Mouse (Mus musculus) intestine, embryonic 14.5 days (tissue): ENCODE data around the gene Adamtsl4. TPM values are rescaled to one million over a fixed set of nuclear protein-coding genes. Genes with fewer than 3 reads are reported as not detected.
A peak's percentile ranks its signal among the peaks of the same experiment; 100 is the strongest.

ENCODE experiments used
- ATAC-seq: fragments of 200-750 bp; cut with Nextera tagmentation; replicated peaks from 2 replicates; pipeline ENCODE4 v1.8.0; 2017; ENCODE audit warnings: low read depth, moderate number of reproducible peaks, moderate TSS enrichment, moderate library complexity; ENCODE audit not compliant: low FRiP score, low TSS enrichment
- DNase-seq: peaks from one replicate; pipeline ENCODE4 v3.0.0-alpha.2; 2018; ENCODE audit warnings: low spot score
- H3K27ac ChIP-seq: fragments of 300-500 bp; sonication (generic); 2 replicates; pipeline ENCODE4 v1.5.1; 2014; ENCODE audit warnings: low read depth, mild to moderate bottlenecking, control low read depth
- H3K27me3 ChIP-seq: fragments of 300-500 bp; sonication (generic); replicated peaks from 2 replicates; pipeline ENCODE4 v1.6.1; 2014; ENCODE audit warnings: low read length, control low read depth; ENCODE audit not compliant: control insufficient read depth, insufficient read depth
- H3K36me3 ChIP-seq: fragments of 300-500 bp; sonication (generic); 2 replicates; pipeline ENCODE4 v1.6.1; 2014; ENCODE audit warnings: low read length, control low read depth; ENCODE audit not compliant: control insufficient read depth, insufficient read depth
- H3K4me1 ChIP-seq: fragments of 300-500 bp; sonication (generic); replicated peaks from 2 replicates; pipeline ENCODE4 v1.6.1; 2014; ENCODE audit warnings: low read length, control low read depth, mixed read lengths; ENCODE audit not compliant: control insufficient read depth, insufficient read depth
- H3K4me2 ChIP-seq: fragments of 300-500 bp; sonication (generic); 2 replicates; pipeline ENCODE4 v1.6.1; 2014; ENCODE audit warnings: low read length
- H3K4me3 ChIP-seq: fragments of 300-500 bp; sonication (generic); 2 replicates; pipeline ENCODE4 v1.5.1; 2014; ENCODE audit warnings: low read depth, low read length, control low read depth, mixed read lengths
- H3K9ac ChIP-seq: fragments of 300-500 bp; sonication (generic); 2 replicates; pipeline ENCODE4 v1.6.1; 2014; ENCODE audit warnings: mild to moderate bottlenecking, low read length
- H3K9me3 ChIP-seq: fragments of 300-500 bp; sonication (generic); 2 replicates; pipeline ENCODE4 v1.6.1; 2016; ENCODE audit warnings: low read length, control low read depth; ENCODE audit not compliant: control insufficient read depth
- WGBS: fragments of 180-500 bp; shearing (Covaris S2); extraction: QIAGEN DNeasy Blood & Tissue Kit; methylation state at CpG from one replicate; pipeline ENCODE4 v1.1.7; 2014; 5-methylcytosine and 5-hydroxymethylcytosine counted together
- polyA plus RNA-seq: library from polyadenylated mRNA; unstranded; fragments of >200 nt; fragmentation: Nextera tagmentation; extraction: Ambion mirVana; gene quantifications from 2 replicates; pipeline ENCODE4 v1.2.1, GENCODE M21; 2014

The Adamtsl4 gene
- polyA plus RNA-seq, 1 experiment from 2014 or later, result 2.6 TPM

- no peak overlapping the region for H3K4me2 ChIP-seq
- no peaks in the 10 kb centered on the region for H3K27me3 ChIP-seq
- no peak for DNase-seq
- WGBS, result 90% methylated on average over 2 of the region's 2 CpGs
- no peak overlapping the region for H3K27ac ChIP-seq
- H3K9me3 ChIP-seq, result no peaks in the 10 kb centered on the region
- H3K36me3 ChIP-seq, result peaks cover 52% of the 10 kb centered on the region
- no peak for ATAC-seq
- H3K4me3 ChIP-seq, result no peak overlapping the region
- H3K9ac ChIP-seq, result no peak overlapping the region
- peaks cover 59% of the 10 kb centered on the region for H3K4me1 ChIP-seq
Measured at GRCm38 (mm10) chr3:95663486-95663885, 24.2 kb downstream of the Adamtsl4 start.

DNA sequence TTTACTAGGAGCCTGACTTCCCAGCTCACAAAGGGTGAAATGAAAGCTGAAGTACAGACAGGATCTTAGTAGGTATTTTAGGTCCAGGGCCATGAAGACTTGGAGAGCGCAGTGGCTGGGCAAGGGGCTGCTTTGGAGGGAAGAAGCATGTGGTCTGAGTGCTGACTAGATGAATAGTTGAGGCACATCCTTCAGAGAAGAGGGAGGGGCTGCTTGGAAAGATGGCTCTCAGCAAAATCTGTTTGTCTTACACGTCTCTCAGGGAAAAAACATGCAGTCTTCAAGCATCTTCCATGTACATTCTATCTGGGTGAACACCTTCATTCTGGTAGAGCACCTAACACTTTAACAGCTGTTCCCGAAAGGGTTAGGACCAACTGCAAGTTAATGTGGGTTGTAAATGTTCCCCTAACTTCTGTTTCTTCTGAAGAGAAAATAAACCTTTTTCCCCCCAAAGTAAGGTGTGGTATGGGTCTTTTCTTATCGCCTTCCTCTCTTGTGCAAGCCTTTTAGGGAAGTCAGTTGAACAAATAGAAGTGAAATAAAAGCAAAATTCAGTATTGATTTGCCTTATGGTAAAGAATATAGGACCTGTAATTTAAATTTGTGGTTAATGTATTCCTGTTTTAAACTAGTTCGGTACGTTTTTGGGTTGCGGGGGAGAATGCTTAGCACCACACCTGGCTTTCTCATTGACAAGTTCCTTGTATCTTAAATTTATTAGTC, 24.8 kb downstream of the Adamtsl4 start:
- Histone ChIP-seq H3K9me3 (no peaks in the 10 kb centered on the region), H3K27me3 (no peaks in the 10 kb centered on the region), H3K4me2 (peak overlapping the region; percentile 90; the same call in 1 of the 2 replicates), H3K4me1 (peaks cover 53% of the 10 kb centered on the region), H3K27ac (no peak overlapping the region), H3K36me3 (peaks cover 52% of the 10 kb centered on the region), H3K9ac (no peak overlapping the region), H3K4me3 (no peak overlapping the region)
- ATAC-seq, result no peak
- DNase-seq, result no peak
- 74% methylated on average over 7 of the region's 7 CpGs for WGBS

- no peaks in the 10 kb centered on the region for H3K9me3 ChIP-seq
- DNase-seq, result no peak
- H3K27me3 ChIP-seq, result no peaks in the 10 kb centered on the region
- H3K36me3 ChIP-seq, result peaks cover 52% of the 10 kb centered on the region
- peak overlapping the region; percentile 90 for H3K4me2 ChIP-seq
- peak overlapping the region; percentile 9; the same call in 1 of the 2 replicates for H3K4me3 ChIP-seq
- H3K4me1 ChIP-seq, result peaks cover 45% of the 10 kb centered on the region
- H3K27ac ChIP-seq, result no peak overlapping the region
- ATAC-seq, result no peak
- no peak overlapping the region for H3K9ac ChIP-seq
- WGBS, result 44% methylated on average over 7 of the region's 7 CpGs
Measured at GRCm38 (mm10) chr3:95661945-95662715, 25.6 kb downstream of the Adamtsl4 start.

GRCm38 (mm10) chr3:95660788-95661478, 26.8 kb downstream of the Adamtsl4 start:
- Histone ChIP-seq H3K4me3 (peak overlapping the region; percentile 100), H3K4me2 (peak overlapping the region; percentile 90), H3K4me1 (peaks cover 33% of the 10 kb centered on the region), H3K27ac (no peak overlapping the region; the same call in 1 of the 2 replicates), H3K36me3 (peaks cover 52% of the 10 kb centered on the region), H3K27me3 (no peaks in the 10 kb centered on the region), H3K9ac (peak overlapping the region; percentile 99), H3K9me3 (no peaks in the 10 kb centered on the region)
- ATAC-seq (no peak), DNase-seq (no peak)
- 20% methylated on average over 2 of the region's 2 CpGs for WGBS

DNA sequence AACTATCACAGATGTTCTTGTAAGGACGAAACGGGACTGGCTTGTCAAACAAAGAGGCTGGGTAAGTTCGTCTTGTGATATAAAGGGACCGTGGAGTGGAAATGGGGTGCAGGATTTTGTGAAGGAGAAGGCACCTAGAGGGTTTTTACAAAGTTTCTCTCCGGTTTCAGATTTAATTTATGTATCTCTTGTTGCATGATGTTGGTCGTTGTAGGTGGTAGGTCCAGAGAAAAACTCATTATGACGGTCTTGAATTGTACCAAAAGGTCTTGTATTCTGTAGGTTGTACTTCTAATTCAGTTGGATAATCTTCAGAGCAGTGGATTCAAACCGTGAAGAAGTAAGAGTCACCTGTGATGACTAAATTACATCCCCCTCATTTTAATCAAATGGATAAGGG, 27.8 kb downstream of the Adamtsl4 start:
- WGBS, result 3% methylated on average over 8 of the region's 8 CpGs
- DNase-seq (no peak), ATAC-seq (no peak)
- H3K27ac ChIP-seq, result peak overlapping the region; percentile 99
- no peaks in the 10 kb centered on the region for H3K9me3 ChIP-seq
- H3K27me3 ChIP-seq, result no peaks in the 10 kb centered on the region
- peak overlapping the region; percentile 90 for H3K4me2 ChIP-seq
- peak overlapping the region; percentile 99 for H3K9ac ChIP-seq
- H3K36me3 ChIP-seq, result peaks cover 47% of the 10 kb centered on the region
- peaks cover 32% of the 10 kb centered on the region for H3K4me1 ChIP-seq
- H3K4me3 ChIP-seq, result peak overlapping the region; percentile 100

DNA sequence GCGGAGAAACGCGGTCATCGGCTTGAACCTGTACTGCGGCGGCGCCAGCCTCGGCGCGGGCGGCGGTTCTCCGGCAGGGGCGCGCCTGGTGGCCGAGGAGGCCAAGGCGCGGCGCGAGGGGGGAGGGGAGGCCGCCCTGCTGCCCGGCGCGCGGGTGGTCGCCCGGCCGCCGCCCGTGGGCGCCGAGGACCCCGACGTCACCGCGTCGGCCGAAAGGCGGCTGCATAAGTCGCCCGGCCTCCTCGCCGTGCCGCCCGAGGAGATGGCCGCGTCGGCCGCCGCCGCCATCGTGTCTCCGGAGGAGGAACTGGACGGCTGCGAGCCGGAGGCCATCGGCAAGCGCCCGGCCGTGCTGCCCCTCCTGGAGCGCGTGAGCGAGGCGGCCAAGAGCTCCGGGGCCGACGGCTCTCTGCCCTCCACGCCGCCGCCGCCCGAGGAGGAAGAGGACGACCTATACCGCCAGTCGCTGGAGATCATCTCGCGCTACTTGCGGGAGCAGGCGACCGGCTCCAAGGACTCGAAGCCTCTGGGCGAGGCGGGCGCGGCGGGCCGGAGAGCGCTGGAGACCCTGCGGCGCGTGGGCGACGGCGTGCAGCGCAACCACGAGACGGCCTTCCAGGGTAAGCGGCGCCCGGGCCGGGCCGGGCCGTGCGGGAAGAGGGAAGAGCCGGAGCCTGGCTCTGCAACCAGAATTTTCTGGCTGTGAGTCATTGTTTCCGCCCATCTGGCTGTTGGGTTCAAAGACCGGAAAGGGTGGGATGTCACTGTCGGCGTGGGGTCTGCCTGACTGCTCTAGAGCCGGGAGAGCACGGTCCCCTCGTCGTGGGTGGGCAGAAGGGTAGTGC, 28.6 kb downstream of the Adamtsl4 start:
- Histone ChIP-seq H3K9me3 (no peaks in the 10 kb centered on the region), H3K9ac (peak overlapping the region; percentile 99), H3K4me3 (peak overlapping the region; percentile 100), H3K4me2 (peak overlapping the region; percentile 90), H3K36me3 (peaks cover 40% of the 10 kb centered on the region), H3K27ac (peak overlapping the region; percentile 99), H3K27me3 (no peaks in the 10 kb centered on the region), H3K4me1 (peaks cover 28% of the 10 kb centered on the region)
- peak; percentile 58 for ATAC-seq
- WGBS, result under 1% methylated on average over 98 of the region's 113 CpGs
- peak; percentile 86 for DNase-seq

DNA sequence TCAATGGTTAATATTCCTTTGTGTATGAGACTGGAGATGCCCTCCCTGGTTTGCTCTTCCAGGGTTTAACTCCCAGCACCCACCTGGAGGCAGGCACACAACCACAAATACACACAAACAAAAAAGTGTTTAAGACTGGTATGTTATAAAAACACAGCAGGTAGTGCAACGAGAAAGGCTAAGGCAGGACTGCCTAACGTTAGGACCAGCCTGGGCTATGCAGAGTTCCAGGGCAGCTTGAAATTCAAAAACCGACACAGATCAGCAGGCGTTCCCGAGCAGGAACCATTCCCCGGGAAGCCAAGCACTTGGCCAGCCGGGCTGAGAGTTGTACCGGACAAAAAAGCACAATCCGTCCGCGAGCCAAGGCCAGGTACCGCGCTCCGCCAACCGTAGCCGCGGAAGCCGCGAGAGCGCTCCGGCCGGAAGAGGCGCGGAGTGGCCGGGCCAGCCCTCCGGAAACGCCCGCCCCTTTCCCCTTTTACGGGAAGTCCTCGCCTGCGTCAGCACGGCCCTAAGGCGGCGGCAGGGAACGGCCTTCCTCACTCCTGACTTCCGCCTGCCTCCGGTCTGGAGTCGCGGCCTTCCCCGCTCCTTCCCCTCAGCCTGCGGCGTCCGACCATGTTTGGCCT, 29.4 kb downstream of the Adamtsl4 start, which contains the start of gene Mcl1:
Mcl1 (plus strand) TSS at position 553 of the 632 bp plus-strand sequence.
- Histone ChIP-seq H3K27ac (peak within 1 kb of the TSS; percentile 99), H3K36me3 (peaks cover 33% of the 10 kb centered on the region), H3K4me2 (peak within 1 kb of the TSS; percentile 90), H3K9me3 (no peaks in the 10 kb centered on the region), H3K4me1 (peaks cover 31% of the 10 kb centered on the region), H3K4me3 (peak within 1 kb of the TSS; percentile 100), H3K27me3 (no peaks in the 10 kb centered on the region), H3K9ac (peak within 1 kb of the TSS; percentile 99)
- ATAC-seq, result peak; percentile 97
- peak; percentile 97 for DNase-seq
- under 1% methylated on average over 39 of the region's 43 CpGs for WGBS
